Mouse (Mus musculus) MEL (cell line): ENCODE measurements around the gene Zfand5.

Experiments
- CHD2 ChIP-seq: IDR thresholded peaks from 2 replicates; pipeline ENCODE4 v1.6.1; 2011; ENCODE audit warnings: low read length, improper control_type of control experiment
- CTCF ChIP-seq, 3 experiments: IDR thresholded peaks in 2 of 3; conservative IDR thresholded peaks in 1 of 3; 2 replicates each; pipeline ENCODE4 v1.5.1; 2011 to 2012; ENCODE audit warnings: low read length in 3 of 3, low read depth in 2 of 3, mild to moderate bottlenecking in 2 of 3, improper control_type of control experiment in 1 of 3, inconsistent platforms in 1 of 3, mixed read lengths in 1 of 3, moderate library complexity in 1 of 3; ENCODE audit not compliant: control insufficient read depth in 1 of 3, insufficient read depth in 1 of 3, poor library complexity in 1 of 3, severe bottlenecking in 1 of 3
- GABPA ChIP-seq: IDR thresholded peaks from 2 replicates; pipeline ENCODE4 v1.6.1; 2012; ENCODE audit warnings: low read depth, mild to moderate bottlenecking, inconsistent platforms, low read length, improper control_type of control experiment, moderate library complexity
- JUND ChIP-seq: IDR thresholded peaks from 2 replicates; pipeline ENCODE4 v1.6.1; 2011; ENCODE audit warnings: low read depth, mild to moderate bottlenecking, improper control_type of control experiment, low read length
- MAFK ChIP-seq: IDR thresholded peaks from 2 replicates; pipeline ENCODE4 v1.6.1; 2011; ENCODE audit warnings: low read depth, mild to moderate bottlenecking, low read length, improper control_type of control experiment, borderline replicate concordance
- NELFE ChIP-seq: IDR thresholded peaks from 2 replicates; pipeline ENCODE4 v1.6.1; 2011; ENCODE audit warnings: low read depth, low read length, improper control_type of control experiment
- NRF1 ChIP-seq: IDR thresholded peaks from 2 replicates; pipeline ENCODE4 v1.6.1; 2014; ENCODE audit warnings: low read depth, mild to moderate bottlenecking, inconsistent platforms, low read length, improper control_type of control experiment, moderate library complexity; ENCODE audit not compliant: poor library complexity, insufficient read depth, severe bottlenecking
- POLR2AphosphoS2 ChIP-seq: IDR thresholded peaks from 2 replicates; pipeline ENCODE4 v1.6.1; 2011; ENCODE audit warnings: low read length, improper control_type of control experiment
- UBTF ChIP-seq: IDR thresholded peaks from 2 replicates; pipeline ENCODE4 v1.6.1; 2012; ENCODE audit warnings: low read depth, mild to moderate bottlenecking, inconsistent platforms, low read length, improper control_type of control experiment, moderate library complexity, borderline replicate concordance; ENCODE audit not compliant: insufficient read depth
- USF2 ChIP-seq, 2 experiments: IDR thresholded peaks; 2 replicates each; pipeline ENCODE4 v1.6.1; 2011 to 2012; ENCODE audit warnings: improper control_type of control experiment in 2 of 2, low read length in 2 of 2, borderline replicate concordance in 1 of 2, inconsistent platforms in 1 of 2, low read depth in 1 of 2, mild to moderate bottlenecking in 1 of 2; ENCODE audit not compliant: insufficient read depth in 1 of 2

GRCm38 (mm10) chr19:21272655-21273284 is 692 bp downstream of the Zfand5 start:
- no peak for TF ChIP-seq UBTF
- TF ChIP-seq CTCF (IDR thresholded peaks at IDR 0.05 in 2 of 3, conservative IDR thresholded peaks at IDR 0.05 in 1 of 3; ENCODE audit: control insufficient read depth in 1 of 3, insufficient read depth in 1 of 3, low read depth in 2 of 3, low read length in 3 of 3, poor library complexity in 1 of 3, severe bottlenecking in 1 of 3), result no peak
- TF ChIP-seq CHD2, result no peak
- no peak for TF ChIP-seq MAFK
- TF ChIP-seq JUND, result no peak
- no peak for TF ChIP-seq NELFE
- no peak for TF ChIP-seq USF2 (IDR thresholded peaks at IDR 0.05; ENCODE audit: borderline replicate concordance in 1 of 2, insufficient read depth in 1 of 2, low read depth in 1 of 2, low read length in 2 of 2)
- TF ChIP-seq GABPA, result no peak
- TF ChIP-seq NRF1, result no peak
- no peak for TF ChIP-seq POLR2AphosphoS2
